Mouse (Mus musculus) limb, embryonic 14.5 days (tissue): Measurements from ENCODE around the gene Gm45213. TPM values are rescaled to one million over a fixed set of nuclear protein-coding genes. Genes with fewer than 3 reads are reported as not detected.

Experiments used
- ATAC-seq: fragments of 200-750 bp; cut with Nextera tagmentation; 2 replicates; pipeline ENCODE4 v1.8.0; 2017; ENCODE audit warnings: low read depth, moderate number of reproducible peaks, moderate TSS enrichment; ENCODE audit not compliant: low FRiP score
- DNase-seq: peaks from one replicate; pipeline ENCODE4 v3.0.0-alpha.2; 2015; ENCODE audit warnings: low spot score
- H3K27ac ChIP-seq: fragments of 300-500 bp; sonication (generic); replicated peaks from 2 replicates; pipeline ENCODE4 v1.5.1; 2014; ENCODE audit warnings: low read depth, mild to moderate bottlenecking, low read length, moderate library complexity, mixed read lengths
- H3K27me3 ChIP-seq: fragments of 300-500 bp; sonication (generic); 2 replicates; pipeline ENCODE4 v1.6.1; 2014; ENCODE audit warnings: low read length, mixed read lengths; ENCODE audit not compliant: control insufficient read depth, insufficient read depth
- H3K36me3 ChIP-seq: fragments of 300-500 bp; sonication (generic); 2 replicates; pipeline ENCODE4 v1.6.1; 2014; ENCODE audit warnings: mild to moderate bottlenecking, low read length, moderate library complexity, mixed read lengths; ENCODE audit not compliant: control insufficient read depth, insufficient read depth
- H3K4me1 ChIP-seq: fragments of 300-500 bp; sonication (generic); 2 replicates; pipeline ENCODE4 v1.6.1; 2014; ENCODE audit warnings: antibody characterized with exemption, low read length, mixed read lengths; ENCODE audit not compliant: control insufficient read depth, insufficient read depth
- H3K4me2 ChIP-seq: fragments of 300-500 bp; sonication (generic); replicated peaks from 2 replicates; pipeline ENCODE4 v1.6.1; 2014; ENCODE audit warnings: low read depth, mild to moderate bottlenecking, low read length, moderate library complexity; ENCODE audit not compliant: severe bottlenecking
- H3K4me3 ChIP-seq: fragments of 300-500 bp; sonication (generic); replicated peaks from 2 replicates; pipeline ENCODE4 v1.5.1; 2014; ENCODE audit warnings: low read length
- H3K9ac ChIP-seq: fragments of 300-500 bp; sonication (generic); 2 replicates; pipeline ENCODE4 v1.6.1; 2014; ENCODE audit warnings: mild to moderate bottlenecking, low read depth, low read length, moderate library complexity; ENCODE audit not compliant: severe bottlenecking
- H3K9me3 ChIP-seq: fragments of 300-500 bp; sonication (generic); 2 replicates; pipeline ENCODE4 v1.6.1; 2016; ENCODE audit warnings: low read length; ENCODE audit not compliant: control insufficient read depth
- POLR2A ChIP-seq: fragments of 200-500 bp; IDR thresholded peaks from 2 replicates; pipeline ENCODE4 v1.8.0; 2012; ENCODE audit warnings: inconsistent platforms, mild to moderate bottlenecking, moderate library complexity, borderline replicate concordance; ENCODE audit not compliant: insufficient read depth, insufficient read length; ENCODE audit errors: extremely low read depth
- WGBS: fragments of 180-500 bp; shearing (Covaris S2); extraction: QIAGEN DNeasy Blood & Tissue Kit; methylation state at CpG from one replicate; pipeline ENCODE4 v1.1.7; 2014; 5-methylcytosine and 5-hydroxymethylcytosine counted together
- polyA plus RNA-seq, 2 experiments: library from polyadenylated mRNA; depleted of rRNA in 1 of 2; stranded (reverse) in 1 of 2; unstranded in 1 of 2; fragments of >200 nt; fragmentation: Nextera tagmentation in 1 of 2; extraction: Ambion mirVana in 1 of 2; gene quantifications; 2 replicates each; pipeline versions ENCODE4 v1.2.1 to v1.2.3; 2012 to 2014

Gm45213 gene
- polyA plus RNA-seq, 2 experiments: not detected

DNA sequence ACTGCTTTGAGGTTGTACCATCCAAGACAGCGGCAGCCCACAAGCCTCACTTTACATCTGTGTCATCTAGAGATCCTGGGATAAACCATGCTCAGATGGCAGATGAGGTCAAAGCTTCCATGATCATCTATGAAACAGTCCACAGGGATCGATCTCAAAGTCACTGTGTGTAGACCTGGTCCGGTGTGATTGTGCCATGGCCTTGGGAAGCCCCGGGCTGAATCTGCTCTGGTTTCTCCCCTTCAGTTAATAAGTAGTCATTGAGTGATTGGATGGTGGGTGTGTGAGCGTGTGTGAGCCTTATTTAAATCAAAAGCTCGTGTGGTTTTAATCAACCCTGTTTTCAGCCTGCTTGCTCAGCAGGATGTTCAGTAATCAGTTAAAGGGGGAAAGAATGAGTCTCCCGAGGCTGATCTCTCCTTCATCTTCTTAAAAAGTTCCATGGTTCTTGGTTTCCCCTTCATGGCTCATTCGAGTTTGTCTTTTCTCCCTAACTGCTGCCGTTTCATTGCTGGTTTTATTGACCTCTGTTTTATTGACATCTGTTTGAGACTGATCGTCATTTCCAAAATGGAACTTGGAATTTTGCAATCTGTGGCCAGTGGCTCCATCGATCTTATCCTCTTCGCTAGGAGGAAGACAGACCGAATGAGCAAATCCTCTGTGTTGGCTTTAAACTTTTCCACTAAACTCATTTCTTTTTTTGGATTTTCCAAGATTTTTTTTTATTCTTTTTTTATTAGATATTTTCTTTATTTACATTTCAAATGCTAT lies 39.4 kb upstream of the Gm45213 start:
- Histone ChIP-seq H3K4me3 (no peak overlapping the region), H3K27me3 (no peaks in the 10 kb centered on the region), H3K4me2 (no peak overlapping the region), H3K27ac (no peak overlapping the region), H3K36me3 (no peaks in the 10 kb centered on the region), H3K9me3 (peaks cover 7% of the 10 kb centered on the region; the same call in 1 of the 2 replicates), H3K9ac (no peak overlapping the region), H3K4me1 (0 out of 2 replicates have a peak, but pooled peaks cover 6% of the 10 kb centered on the region)
- no peak for ATAC-seq
- DNase-seq: peak; percentile 55
- no peak for TF ChIP-seq POLR2A
- WGBS: 41% methylated on average over 13 of the region's 13 CpGs

DNA sequence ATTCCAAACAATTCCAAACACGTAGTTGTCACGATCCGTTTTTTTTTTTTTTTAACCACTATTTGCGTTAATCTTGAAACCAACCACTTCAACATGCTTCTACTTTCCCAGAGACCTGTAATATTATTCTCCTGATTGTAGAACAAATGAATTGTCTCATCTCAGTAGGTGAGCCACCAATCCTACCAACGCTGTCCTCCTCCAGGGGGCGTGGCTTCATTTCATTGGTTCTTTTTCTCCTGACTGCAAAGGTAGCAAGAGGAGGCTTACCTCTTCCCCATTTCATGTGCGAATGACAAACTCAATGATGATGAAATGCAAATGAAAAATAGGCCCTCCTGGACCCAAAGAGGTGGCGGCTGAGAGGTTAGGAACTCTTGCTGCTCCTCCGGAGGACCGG lies 38.3 kb upstream of the Gm45213 start:
- DNase-seq: no peak
- Histone ChIP-seq H3K27me3 (no peaks in the 10 kb centered on the region), H3K27ac (no peak overlapping the region), H3K4me1 (0 out of 2 replicates have a peak, but pooled peaks cover 6% of the 10 kb centered on the region), H3K4me2 (no peak overlapping the region), H3K9ac (no peak overlapping the region), H3K36me3 (no peaks in the 10 kb centered on the region), H3K9me3 (no peaks in the 10 kb centered on the region; the same call in 1 of the 2 replicates), H3K4me3 (no peak overlapping the region)
- no peak for ATAC-seq
- TF ChIP-seq POLR2A: no peak
- WGBS: 89% methylated on average over 10 of the region's 10 CpGs

DNA sequence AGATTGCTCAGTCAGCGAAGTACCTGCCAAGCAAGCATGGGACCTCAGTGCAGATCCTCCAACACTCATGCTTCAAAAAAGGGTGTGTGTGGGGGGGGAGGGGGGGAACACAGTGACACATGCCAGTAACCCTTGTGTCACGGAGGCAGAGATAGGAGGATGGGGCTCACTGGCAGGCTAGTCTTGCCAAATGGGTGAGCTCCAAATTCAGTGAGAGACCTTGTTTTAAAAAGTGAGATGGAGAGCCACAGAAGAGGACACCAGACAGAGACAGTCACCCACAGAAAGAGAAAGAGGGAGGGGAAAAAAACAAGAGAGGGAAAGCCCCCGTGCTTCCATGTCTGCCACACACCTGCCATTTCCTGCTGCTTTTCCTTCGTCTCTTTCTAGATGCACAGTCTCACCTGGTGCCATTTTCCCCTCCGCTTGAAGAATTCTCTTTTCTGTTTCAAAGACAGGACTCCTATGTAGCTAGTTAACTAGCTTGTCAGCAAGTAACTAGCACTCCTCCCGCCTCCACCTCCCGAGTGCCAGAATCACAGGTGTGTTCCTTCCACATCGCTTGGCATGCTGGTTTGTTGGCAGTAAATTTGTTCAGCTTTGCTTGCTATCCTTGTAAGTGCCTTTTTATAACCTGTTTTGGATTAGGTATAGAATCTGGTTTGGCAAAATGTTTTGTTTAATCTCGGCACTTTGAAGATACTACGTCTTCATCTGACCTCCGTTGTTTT lies 35.1 kb upstream of the Gm45213 start:
- no peak overlapping the region for H3K4me2 ChIP-seq
- DNase-seq: no peak
- TF ChIP-seq POLR2A: no peak

DNA sequence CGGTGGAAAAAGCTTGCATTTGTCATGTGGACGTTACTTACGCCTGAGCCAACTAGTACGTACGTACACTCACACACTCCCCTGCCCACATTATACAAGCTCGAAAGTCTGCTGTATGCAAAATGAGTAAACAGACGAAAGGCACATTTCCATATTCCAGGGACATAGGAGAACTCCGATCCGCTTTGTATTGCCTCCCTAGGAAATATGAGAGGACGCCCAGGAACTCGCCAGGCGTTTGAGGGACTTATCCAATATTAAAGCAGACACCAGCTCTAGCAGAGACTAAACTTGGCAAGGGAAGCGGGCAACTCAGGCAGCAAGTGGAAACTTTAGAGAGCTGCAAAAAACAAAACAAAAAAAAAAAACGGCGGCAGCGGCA lies 34.5 kb upstream of the Gm45213 start:
- no peak overlapping the region for H3K4me2 ChIP-seq
- no peaks in the 10 kb centered on the region for H3K27me3 ChIP-seq
- no peaks in the 10 kb centered on the region for H3K9me3 ChIP-seq
- TF ChIP-seq POLR2A: no peak
- H3K36me3 ChIP-seq: no peaks in the 10 kb centered on the region
- ATAC-seq: no peak
- 58% methylated on average over 16 of the region's 16 CpGs for WGBS
- H3K4me1 ChIP-seq: peaks cover 18% of the 10 kb centered on the region; the same call in 1 of the 2 replicates
- no peak overlapping the region for H3K27ac ChIP-seq
- H3K4me3 ChIP-seq: no peak overlapping the region
- no peak overlapping the region for H3K9ac ChIP-seq
- DNase-seq: peak; percentile 23

More for the DNA sequence above, 35.1 kb upstream of the Gm45213 start:
- no peaks in the 10 kb centered on the region for H3K9me3 ChIP-seq
- no peaks in the 10 kb centered on the region for H3K36me3 ChIP-seq
- H3K27ac ChIP-seq: no peak overlapping the region
- peaks cover 21% of the 10 kb centered on the region; the same call in 1 of the 2 replicates for H3K4me1 ChIP-seq
- H3K27me3 ChIP-seq: no peaks in the 10 kb centered on the region
- H3K4me3 ChIP-seq: no peak overlapping the region
- 56% methylated on average over 11 of the region's 11 CpGs for WGBS
- no peak for ATAC-seq
- no peak overlapping the region for H3K9ac ChIP-seq

DNA sequence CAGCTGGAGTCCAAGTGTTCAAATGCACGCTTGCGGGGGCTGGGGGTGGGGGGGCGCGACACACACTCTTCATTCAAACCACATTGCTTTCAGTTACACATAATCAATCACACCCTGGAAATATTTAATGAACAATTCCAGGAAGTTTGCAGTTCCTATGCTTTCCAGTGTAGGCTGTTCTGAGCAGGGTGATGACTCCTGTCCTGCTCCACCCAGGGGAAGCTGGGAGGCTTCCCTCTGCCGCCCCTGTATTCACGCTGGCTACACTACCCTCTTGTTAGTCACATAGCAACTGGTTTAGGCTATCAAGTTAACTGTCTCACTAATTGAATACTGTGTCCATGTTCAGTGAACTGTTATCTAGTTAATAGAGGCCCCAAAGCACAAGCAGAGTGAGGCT lies 32.9 kb upstream of the Gm45213 start:
- TF ChIP-seq POLR2A: no peak
- Histone ChIP-seq H3K27ac (no peak overlapping the region), H3K9me3 (no peaks in the 10 kb centered on the region), H3K4me1 (peaks cover 20% of the 10 kb centered on the region; the same call in 1 of the 2 replicates), H3K4me2 (no peak overlapping the region), H3K27me3 (no peaks in the 10 kb centered on the region), H3K36me3 (no peaks in the 10 kb centered on the region), H3K4me3 (no peak overlapping the region), H3K9ac (no peak overlapping the region)
- DNase-seq (no peak), ATAC-seq (no peak)
- 48% methylated on average over 6 of the region's 6 CpGs for WGBS
